Mouse (Mus musculus): ENCODE measurements around the gene Zdhhc3.

- TF ChIP-seq POLR2A (IDR thresholded peaks at IDR 0.05; ENCODE audit: control insufficient read depth, low read depth, low read length) = no peak
- no peak for TF ChIP-seq CTCF (IDR thresholded peaks at IDR 0.05; ENCODE audit: control insufficient read depth, insufficient read depth, insufficient replicate concordance, low read depth, low read length)
Observed at GRCm38 (mm10) chr9:123021636-123022379, 91.2 kb downstream of the Zdhhc3 start.

Data from testis, adult 2 months (tissue).